Mouse (Mus musculus): ENCODE data around the gene Mindy3.

GRCm38 (mm10) chr2:12418534-12419261 lies 572 bp downstream of the Mindy3 start:
- TF ChIP-seq EP300 (IDR thresholded peaks at IDR 0.05; ENCODE audit: insufficient read depth, low read depth, low read length) = no peak
- no peak for TF ChIP-seq CTCF (IDR thresholded peaks at IDR 0.05; ENCODE audit: low read depth, low read length)
- no peak for TF ChIP-seq POLR2A (IDR thresholded peaks at IDR 0.05; ENCODE audit: insufficient read depth, low read length)
